Mouse (Mus musculus) liver, embryonic 14.5 days (tissue): ENCODE results near the gene Phldb1.

Experiments
- CTCF ChIP-seq: IDR thresholded peaks from 2 replicates; pipeline ENCODE4 v1.5.1; 2016; ENCODE audit warnings: antibody characterized with exemption, low read depth, control low read depth
- EP300 ChIP-seq: IDR thresholded peaks from 2 replicates; pipeline ENCODE4 v1.6.1; 2016; ENCODE audit warnings: antibody characterized with exemption, low read depth

- TF ChIP-seq EP300: no peak
- peak; percentile 64 for TF ChIP-seq CTCF
Measured at GRCm38 (mm10) chr9:44734524-44735494, at the start of gene Phldb1.
